Mouse (Mus musculus) MEL (cell line): ENCODE measurements at regions not wholly inside any gene's neighbourhood (a gene's known extent, or its start where the extent isn't known, plus 50 kb on each side); places are given as distances from the start of the nearest gene placed in this dataset.

Source experiments
- CTCF ChIP-seq, 3 experiments: IDR thresholded peaks in 2 of 3; conservative IDR thresholded peaks in 1 of 3; 2 replicates each; pipeline ENCODE4 v1.5.1; 2011 to 2012; ENCODE audit warnings: low read length in 3 of 3, low read depth in 2 of 3, mild to moderate bottlenecking in 2 of 3, improper control_type of control experiment in 1 of 3, inconsistent platforms in 1 of 3, mixed read lengths in 1 of 3, moderate library complexity in 1 of 3; ENCODE audit not compliant: control insufficient read depth in 1 of 3, insufficient read depth in 1 of 3, poor library complexity in 1 of 3, severe bottlenecking in 1 of 3
- HCFC1 ChIP-seq: IDR thresholded peaks from 2 replicates; pipeline ENCODE4 v1.6.1; 2012; ENCODE audit warnings: low read depth, mild to moderate bottlenecking, inconsistent platforms, low read length, improper control_type of control experiment, moderate library complexity
- MAFK ChIP-seq: IDR thresholded peaks from 2 replicates; pipeline ENCODE4 v1.6.1; 2011; ENCODE audit warnings: low read depth, mild to moderate bottlenecking, low read length, improper control_type of control experiment, borderline replicate concordance
- POLR2A ChIP-seq, 2 experiments: IDR thresholded peaks; 2 replicates each; pipeline ENCODE4 v1.6.1; 2011 to 2012; ENCODE audit warnings: low read length in 2 of 2, mild to moderate bottlenecking in 2 of 2, control low read depth in 1 of 2, improper control_type of control experiment in 1 of 2, low read depth in 1 of 2, moderate library complexity in 1 of 2; ENCODE audit not compliant: control insufficient read depth in 1 of 2, insufficient read depth in 1 of 2, poor library complexity in 1 of 2
- POLR2AphosphoS5 ChIP-seq: IDR thresholded peaks from 2 replicates; pipeline ENCODE4 v1.6.1; 2012; ENCODE audit warnings: low read depth, borderline replicate concordance, mild to moderate bottlenecking, inconsistent platforms, low read length, moderate library complexity, mixed read lengths
- USF2 ChIP-seq, 2 experiments: IDR thresholded peaks; 2 replicates each; pipeline ENCODE4 v1.6.1; 2011 to 2012; ENCODE audit warnings: improper control_type of control experiment in 2 of 2, low read length in 2 of 2, borderline replicate concordance in 1 of 2, inconsistent platforms in 1 of 2, low read depth in 1 of 2, mild to moderate bottlenecking in 1 of 2; ENCODE audit not compliant: insufficient read depth in 1 of 2
- ZNF384 ChIP-seq: IDR thresholded peaks from 2 replicates; pipeline ENCODE4 v1.6.1; 2012; ENCODE audit warnings: low read depth, mild to moderate bottlenecking, inconsistent platforms, low read length, improper control_type of control experiment

GRCm38 (mm10) chr1:75869414-75869813 is 323.3 kb downstream of the Slc4a3 start:
- no peak for TF ChIP-seq POLR2A (IDR thresholded peaks at IDR 0.05; ENCODE audit: control insufficient read depth in 1 of 2, insufficient read depth in 1 of 2, low read depth in 1 of 2, low read length in 2 of 2, poor library complexity in 1 of 2)
- no peak for TF ChIP-seq ZNF384
- TF ChIP-seq POLR2AphosphoS5: no peak
- no peak for TF ChIP-seq MAFK
- no peak for TF ChIP-seq USF2 (IDR thresholded peaks at IDR 0.05; ENCODE audit: borderline replicate concordance in 1 of 2, insufficient read depth in 1 of 2, low read depth in 1 of 2, low read length in 2 of 2)
- TF ChIP-seq CTCF (IDR thresholded peaks at IDR 0.05 in 2 of 3, conservative IDR thresholded peaks at IDR 0.05 in 1 of 3; ENCODE audit: control insufficient read depth in 1 of 3, insufficient read depth in 1 of 3, low read depth in 2 of 3, low read length in 3 of 3, poor library complexity in 1 of 3, severe bottlenecking in 1 of 3): no peak
- TF ChIP-seq HCFC1: no peak
